Mouse (Mus musculus) kidney, adult 2 months (tissue): ENCODE data around the gene Wdr72.

Experiments used
- CTCF ChIP-seq: fragments of 200-500 bp; conservative IDR thresholded peaks from 2 replicates; pipeline ENCODE4 v1.5.1; 2011; ENCODE audit warnings: low read depth, mild to moderate bottlenecking, control low read depth, low read length, moderate library complexity, mixed read lengths; ENCODE audit not compliant: insufficient read depth, insufficient read length
- POLR2A ChIP-seq: fragments of 200-500 bp; IDR thresholded peaks from one replicate; pipeline ENCODE4 v1.6.1; 2011; ENCODE audit warnings: low read depth, low read length, control low read depth

- TF ChIP-seq POLR2A (no peak), CTCF (peak; percentile 41; the same call in 1 of the 2 replicates)
Measured at GRCm38 (mm10) chr9:74286210-74286609, 176.1 kb downstream of the Wdr72 start.
